Mouse (Mus musculus) CH12.LX (cell line): Measurements from ENCODE around the gene Pknox1.

Source experiments
- CTCF ChIP-seq, 2 experiments: IDR thresholded peaks in 1 of 2; conservative IDR thresholded peaks in 1 of 2; 2 replicates each; pipeline ENCODE4 v1.5.1; 2011 to 2012; ENCODE audit warnings: low read depth in 2 of 2, low read length in 2 of 2, improper control_type of control experiment in 1 of 2, inconsistent platforms in 1 of 2, mild to moderate bottlenecking in 1 of 2, moderate library complexity in 1 of 2
- GABPA ChIP-seq: IDR thresholded peaks from 2 replicates; pipeline ENCODE4 v1.6.1; 2012; ENCODE audit warnings: low read depth, low read length, improper control_type of control experiment, inconsistent platforms; ENCODE audit not compliant: insufficient replicate concordance
- IRF4 ChIP-seq: IDR thresholded peaks from 2 replicates; pipeline ENCODE4 v1.6.1; 2014; ENCODE audit warnings: low read depth, mild to moderate bottlenecking, inconsistent platforms, low read length, improper control_type of control experiment

GRCm38 (mm10) chr17:31597957-31598356 lies 33.4 kb downstream of the Pknox1 start:
- TF ChIP-seq CTCF (conservative IDR thresholded peaks at IDR 0.05 in 1 of 2, IDR thresholded peaks at IDR 0.05 in 1 of 2; ENCODE audit: low read depth in 2 of 2, low read length in 2 of 2) (no peak), IRF4 (no peak), GABPA (no peak)
